Mouse (Mus musculus) right cerebral cortex, postnatal 25 days (tissue): Measurements from ENCODE around the gene Ribc1.

Experiments
- DNase-seq: peaks from one replicate; pipeline ENCODE4 v3.0.0; 2022

Gene Ribc1

DNA sequence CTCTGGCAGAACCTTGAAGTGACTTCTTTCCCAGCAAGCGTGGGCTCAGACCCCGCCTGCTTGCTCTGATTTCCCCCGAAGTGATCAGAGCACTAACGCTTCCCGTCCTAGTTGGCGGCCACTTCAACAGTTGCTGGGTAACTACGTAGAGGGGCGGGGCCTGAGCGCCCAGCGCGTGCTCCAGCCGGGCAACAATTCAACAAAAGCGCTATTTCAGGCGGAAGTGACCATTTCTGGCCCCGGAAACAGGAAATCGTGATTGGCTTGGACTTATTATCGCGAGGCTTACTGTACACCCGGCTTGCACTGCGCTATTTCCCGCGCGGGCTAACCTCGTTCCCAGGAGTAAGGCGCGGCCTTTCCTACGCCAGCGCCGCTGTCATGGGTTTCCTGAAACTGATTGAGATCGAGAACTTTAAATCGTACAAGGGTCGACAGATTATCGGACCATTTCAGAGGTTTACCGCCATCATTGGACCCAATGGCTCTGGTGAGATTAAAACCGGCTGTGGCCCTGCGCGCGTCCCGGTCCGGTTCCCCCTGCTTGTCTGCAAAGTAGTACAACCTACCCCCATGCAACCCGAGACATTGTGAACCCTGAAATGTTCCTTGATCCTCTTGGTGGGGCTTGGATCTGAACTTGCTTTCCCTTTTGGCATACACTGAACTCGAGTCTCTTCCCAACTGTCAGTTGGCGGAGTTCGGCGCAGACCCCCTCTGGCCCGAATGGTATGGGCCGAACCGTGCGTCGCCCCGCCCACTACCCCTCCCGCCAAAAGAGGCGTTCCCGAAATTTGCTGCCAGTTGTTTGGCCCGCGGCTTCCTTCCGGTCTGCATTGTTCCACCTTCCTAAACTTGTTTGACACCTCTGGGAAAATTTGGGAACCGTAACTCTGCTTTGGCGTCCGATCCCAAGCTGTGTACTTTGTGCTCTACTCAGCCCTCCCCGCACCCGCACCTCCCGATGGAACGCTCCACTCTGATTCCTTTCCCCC, at the start of gene Ribc1, which contains the start of gene Smc1a:
Gene Ribc1, minus strand, starts transcription at position 145 of the 995 bp plus-strand sequence.
Gene Smc1a, plus strand, starts transcription at position 278 of the 995 bp plus-strand sequence.
- DNase-seq = peak; percentile 88

- no peak for DNase-seq
Measured at GRCm38 (mm10) chrX:152065674-152066073, 49.6 kb upstream of the Ribc1 start.

GRCm38 (mm10) chrX:152054094-152054493, 38.0 kb upstream of the Ribc1 start:
- no peak for DNase-seq

GRCm38 (mm10) chrX:152052546-152052945, 36.5 kb upstream of the Ribc1 start:
- no peak for DNase-seq

DNA sequence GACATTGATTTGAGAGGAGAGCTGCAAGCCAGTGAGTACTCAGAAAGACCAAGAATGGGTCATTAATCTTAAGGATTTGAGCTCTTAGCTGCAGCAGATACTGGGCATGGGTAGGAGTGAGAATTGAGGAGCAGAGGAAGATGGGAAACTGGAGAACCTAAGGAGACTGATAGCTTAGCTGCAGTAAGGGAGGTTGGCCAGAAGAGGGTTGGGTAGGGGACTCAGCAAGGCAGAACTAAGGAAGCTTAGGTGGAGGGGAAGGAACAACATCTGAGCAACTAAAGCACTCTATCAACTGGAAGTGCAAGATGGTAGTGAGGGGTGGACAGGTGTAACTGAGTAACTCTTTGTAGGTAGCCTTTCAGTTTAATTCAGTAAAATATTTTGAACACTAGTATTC, 31.1 kb upstream of the Ribc1 start:
- DNase-seq = no peak

DNA sequence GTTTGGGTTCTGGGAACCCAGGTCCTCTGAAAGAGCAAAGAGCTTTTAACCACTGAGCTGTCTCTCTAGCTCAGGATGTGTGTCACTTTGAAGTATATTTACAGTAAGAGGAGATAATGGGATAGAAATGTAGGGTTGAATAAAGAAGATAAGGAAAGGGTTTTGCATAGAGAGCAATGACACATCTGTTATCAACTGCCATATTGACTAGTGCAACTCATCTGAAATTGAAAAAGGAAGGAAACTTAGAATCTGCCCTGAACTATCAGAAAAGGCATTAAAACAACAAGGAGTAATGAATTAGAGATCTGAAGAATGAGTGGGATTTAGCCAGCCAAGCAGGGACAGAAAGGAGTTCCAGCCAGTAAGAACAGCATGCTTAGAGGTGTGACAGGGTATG, 23.8 kb upstream of the Ribc1 start:
- no peak for DNase-seq

GRCm38 (mm10) chrX:152019294-152019693, 3.2 kb upstream of the Ribc1 start:
- no peak for DNase-seq

- DNase-seq = no peak
Measured at GRCm38 (mm10) chrX:152017186-152017585, 1.1 kb upstream of the Ribc1 start.

- DNase-seq = no peak
Measured at GRCm38 (mm10) chrX:152015752-152016150, 344 bp downstream of the Ribc1 start.

GRCm38 (mm10) chrX:152007863-152008262, 8.2 kb downstream of the Ribc1 start:
- DNase-seq = no peak

DNA sequence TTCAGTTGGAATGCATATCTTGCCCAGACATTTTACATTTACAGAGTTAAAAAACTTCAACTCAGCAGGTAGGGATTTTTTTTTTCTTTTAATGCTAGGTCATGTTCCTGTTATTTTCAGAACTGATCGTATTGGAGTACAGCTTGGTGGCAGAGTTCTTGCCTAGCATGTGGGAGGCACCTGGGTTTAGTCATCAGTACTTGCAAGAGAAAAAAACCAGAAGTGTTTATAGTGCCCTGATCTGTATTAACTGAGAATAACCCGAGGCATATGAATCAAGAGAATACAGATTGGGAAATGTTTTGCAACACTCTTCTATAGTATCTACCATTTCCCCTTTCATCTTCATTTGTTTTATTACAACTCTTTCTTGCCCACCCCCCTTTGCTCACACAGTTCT, 13.2 kb downstream of the Ribc1 start:
- DNase-seq = no peak

DNA sequence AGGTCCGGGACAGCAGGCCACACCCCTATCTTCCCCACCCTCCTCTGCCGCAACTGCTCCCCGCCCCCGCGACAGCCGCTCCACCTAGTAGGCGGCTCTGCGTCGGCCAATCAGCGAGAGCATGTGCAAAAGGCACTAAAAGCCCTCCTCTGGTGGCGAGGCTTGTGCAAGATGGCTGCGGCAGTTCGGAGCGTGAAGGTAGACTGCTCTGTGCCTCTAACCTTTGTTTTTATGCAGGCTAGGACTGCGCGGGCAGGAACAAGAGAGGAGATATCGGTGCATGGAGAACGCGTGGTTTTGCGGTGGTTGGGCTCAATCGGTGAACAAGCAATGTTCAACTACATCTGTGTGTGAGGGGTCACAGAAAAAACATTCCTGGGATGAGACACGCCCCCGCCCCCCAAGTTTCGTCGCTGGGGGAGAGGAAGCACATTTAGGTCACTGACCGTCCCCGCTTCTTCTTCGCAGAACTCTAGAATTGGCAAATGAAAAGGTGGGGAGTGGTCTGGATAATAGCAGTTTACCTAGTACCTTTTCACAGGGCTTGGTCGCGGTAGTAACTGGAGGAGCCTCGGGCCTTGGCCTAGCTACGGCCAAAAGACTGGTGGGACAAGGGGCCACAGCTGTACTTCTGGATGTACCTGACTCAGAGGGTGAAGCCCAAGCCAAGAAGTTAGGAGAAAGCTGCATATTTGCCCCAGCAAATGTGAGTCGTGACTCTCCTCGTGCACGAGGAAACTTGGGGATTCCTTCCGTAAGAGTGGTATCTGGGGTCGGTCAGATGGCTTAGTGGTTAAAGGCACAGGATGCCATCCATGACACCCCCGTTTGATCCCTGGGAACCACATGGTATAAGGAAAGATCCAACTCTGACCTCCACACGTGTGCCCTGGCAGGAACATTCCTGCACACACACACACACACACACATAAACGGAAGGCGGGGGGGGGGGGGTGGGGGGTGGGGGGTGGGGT, 14.1 kb downstream of the Ribc1 start, which contains the start of gene Hsd17b10:
Gene Hsd17b10, plus strand, starts transcription at position 109 of the 974 bp plus-strand sequence.
- peak; percentile 80 for DNase-seq

- DNase-seq = no peak
Measured at GRCm38 (mm10) chrX:152001182-152001684, 14.9 kb downstream of the Ribc1 start.

DNA sequence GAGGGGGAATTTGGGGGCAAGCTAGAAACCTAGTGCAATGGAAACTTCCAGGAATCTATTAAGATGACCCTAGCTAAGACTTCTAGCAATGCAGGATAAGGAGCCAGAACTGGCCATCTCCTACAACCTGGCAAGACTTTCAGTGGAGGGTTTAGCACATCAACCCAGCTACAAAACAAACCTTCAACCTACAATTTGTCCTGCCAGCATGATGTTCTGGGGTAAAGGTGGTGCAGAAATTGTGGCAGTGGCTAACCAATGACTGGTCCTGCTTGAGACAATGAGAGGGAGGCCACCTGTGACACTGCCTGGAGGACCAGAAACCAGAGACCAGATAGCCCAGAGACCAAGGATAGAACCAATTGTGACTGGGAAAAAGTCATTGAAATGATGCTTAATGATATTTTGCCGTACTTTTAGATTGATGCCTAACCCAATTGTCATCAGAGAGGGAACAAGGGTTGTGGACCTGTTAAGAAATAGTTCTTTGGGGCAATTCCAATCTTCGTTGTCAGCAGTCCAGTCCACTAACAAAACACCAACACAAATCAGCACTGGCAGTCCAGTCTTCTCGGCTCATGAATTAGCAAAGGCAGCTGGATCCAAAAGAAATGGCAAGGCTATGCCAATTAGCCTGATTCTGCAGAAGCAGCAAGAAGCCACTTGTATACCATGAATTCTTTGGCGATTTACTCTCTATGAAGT, 16.9 kb downstream of the Ribc1 start:
- no peak for DNase-seq
